Mouse (Mus musculus) gastrocnemius, postnatal 10 days (tissue): ENCODE results near the gene Eif3k. TPM values are rescaled to one million over a fixed set of nuclear protein-coding genes. Genes with fewer than 3 reads are reported as not detected.

Source experiments
- DNase-seq: peaks from one replicate; pipeline ENCODE4 v3.0.0; 2021; ENCODE audit warnings: mixed read lengths
- total RNA-seq, 2 experiments: library from RNA; stranded (reverse); gene quantifications; 2 replicates each; pipeline ENCODE4 v1.2.3; 2021

The Eif3k gene
- total RNA-seq, 2 experiments from 2014 or later: 169 to 174 TPM

- DNase-seq: no peak
Measured at GRCm38 (mm10) chr7:28959505-28960045, 22.1 kb downstream of the Eif3k start.

- no peak for DNase-seq
Measured at GRCm38 (mm10) chr7:28958770-28959169, 22.9 kb downstream of the Eif3k start.

GRCm38 (mm10) chr7:28957997-28958725 lies 23.5 kb downstream of the Eif3k start:
- no peak for DNase-seq

GRCm38 (mm10) chr7:28957286-28957685 lies 24.4 kb downstream of the Eif3k start:
- DNase-seq: no peak

- no peak for DNase-seq
Measured at GRCm38 (mm10) chr7:28956270-28956669, 25.4 kb downstream of the Eif3k start.

- DNase-seq: no peak
Measured at GRCm38 (mm10) chr7:28955295-28955897, 26.3 kb downstream of the Eif3k start.

- DNase-seq: no peak
Measured at GRCm38 (mm10) chr7:28954773-28955172, 26.9 kb downstream of the Eif3k start.

GRCm38 (mm10) chr7:28953476-28954376 lies 27.9 kb downstream of the Eif3k start:
- DNase-seq: no peak

- DNase-seq: no peak
Measured at GRCm38 (mm10) chr7:28952786-28953185, 28.9 kb downstream of the Eif3k start.

- DNase-seq: no peak
Measured at GRCm38 (mm10) chr7:28951764-28952163, 29.9 kb downstream of the Eif3k start.

GRCm38 (mm10) chr7:28950346-28951037 lies 31.2 kb downstream of the Eif3k start:
- no peak for DNase-seq

GRCm38 (mm10) chr7:28949298-28949697 lies 32.4 kb downstream of the Eif3k start:
- DNase-seq: no peak

- DNase-seq: no peak
Measured at GRCm38 (mm10) chr7:28948746-28949145, 32.9 kb downstream of the Eif3k start.

GRCm38 (mm10) chr7:28946271-28946610 lies 35.4 kb downstream of the Eif3k start:
- no peak for DNase-seq

- DNase-seq: no peak
Measured at GRCm38 (mm10) chr7:28945416-28946270, 36.0 kb downstream of the Eif3k start.

- DNase-seq: no peak
Measured at GRCm38 (mm10) chr7:28944756-28945415, 36.8 kb downstream of the Eif3k start.

- no peak for DNase-seq
Measured at GRCm38 (mm10) chr7:28943451-28944180, 38.0 kb downstream of the Eif3k start.

GRCm38 (mm10) chr7:28941542-28941941 lies 40.1 kb downstream of the Eif3k start:
- no peak for DNase-seq

- DNase-seq: no peak
Measured at GRCm38 (mm10) chr7:28941129-28941528, 40.5 kb downstream of the Eif3k start.
